Mouse (Mus musculus) liver, adult 2 months (tissue): ENCODE measurements around the gene Myo5c. TPM values are rescaled to one million over a fixed set of nuclear protein-coding genes. Genes with fewer than 3 reads are reported as not detected.

Experiments used
- DNase-seq: peaks from one replicate; pipeline ENCODE4 v3.0.0-alpha.2; 2011; ENCODE audit warnings: low read depth, low spot score; ENCODE audit errors: extremely low read depth
- H3K27ac ChIP-seq: fragments of 200-500 bp; replicated peaks from 2 replicates; pipeline ENCODE4 v1.5.1; 2012; ENCODE audit warnings: low read depth, mild to moderate bottlenecking, control low read depth, inconsistent platforms, low read length; ENCODE audit not compliant: insufficient read depth
- H3K27me3 ChIP-seq: fragments of 200-500 bp; 2 replicates; pipeline ENCODE4 v1.6.1; 2012; ENCODE audit warnings: mild to moderate bottlenecking, moderate library complexity, low read length, inconsistent platforms; ENCODE audit not compliant: control insufficient read depth, insufficient read depth
- H3K36me3 ChIP-seq: fragments of 200-500 bp; 2 replicates; pipeline ENCODE4 v1.6.1; 2012; ENCODE audit warnings: low read length, inconsistent platforms; ENCODE audit not compliant: control insufficient read depth, insufficient read depth
- H3K4me1 ChIP-seq: fragments of 200-500 bp; 2 replicates; pipeline ENCODE4 v1.6.1; 2011; ENCODE audit warnings: low read length; ENCODE audit not compliant: control insufficient read depth, insufficient read depth
- H3K4me3 ChIP-seq: fragments of 200-500 bp; 2 replicates; pipeline ENCODE4 v1.5.1; 2011; ENCODE audit warnings: low read depth, mild to moderate bottlenecking, control low read depth, low read length, moderate library complexity; ENCODE audit not compliant: insufficient read depth
- H3K79me2 ChIP-seq: fragments of 200-500 bp; 2 replicates; pipeline ENCODE4 v1.6.1; 2012; ENCODE audit warnings: inconsistent platforms, mild to moderate bottlenecking, low read length, moderate library complexity; ENCODE audit not compliant: control insufficient read depth, insufficient read depth
- H3K9ac ChIP-seq: fragments of 200-500 bp; 2 replicates; pipeline ENCODE4 v1.6.1; 2012; ENCODE audit warnings: low read depth, mild to moderate bottlenecking, control low read depth, inconsistent platforms, low read length
- CTCF ChIP-seq: fragments of 200-500 bp; IDR thresholded peaks from 2 replicates; pipeline ENCODE4 v1.5.1; 2011; ENCODE audit warnings: low read depth, low read length, control low read depth
- POLR2A ChIP-seq: fragments of 200-500 bp; IDR thresholded peaks from 2 replicates; pipeline ENCODE4 v1.6.1; 2011; ENCODE audit warnings: low read length, control low read depth; ENCODE audit not compliant: insufficient read depth; ENCODE audit errors: extremely low read depth
- WGBS: fragments of 180-500 bp; shearing (Covaris S2); methylation state at CpG from one replicate; pipeline ENCODE4 v1.1.7; 2018; 5-methylcytosine and 5-hydroxymethylcytosine counted together
- polyA plus RNA-seq: library from polyadenylated mRNA; depleted of rRNA; stranded (reverse); fragments of >200 nt; gene quantifications from 2 replicates; pipeline ENCODE4 v1.2.3, GENCODE M21; 2012; rRNA removed
- total RNA-seq: library from RNA; depleted of rRNA; stranded (reverse); fragments of >200 nt; gene quantifications from 2 replicates; pipeline ENCODE4 v1.2.3, GENCODE M21; 2014; rRNA removed

Gene Myo5c
- total and polyA plus RNA-seq, 2 experiments, result 0.12 to 0.18 TPM

DNA sequence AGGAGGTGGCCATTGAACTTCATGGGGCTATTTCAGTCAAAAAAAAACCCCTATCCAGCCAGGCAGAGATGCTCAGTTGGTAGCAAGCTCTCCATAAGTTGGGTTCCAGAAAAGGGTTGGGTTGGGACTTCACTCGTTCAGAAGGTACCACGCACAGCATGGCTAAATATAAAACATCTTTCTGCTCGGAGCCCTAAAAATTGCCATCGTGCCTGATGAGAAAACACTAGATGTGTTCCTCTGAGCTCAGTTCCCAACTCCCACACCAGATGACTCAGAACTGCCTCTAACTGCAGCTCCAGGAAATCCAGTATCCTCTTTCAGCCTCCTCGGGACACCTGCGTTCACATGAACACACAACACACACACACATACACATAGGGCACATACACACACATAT lies 106.2 kb downstream of the Myo5c start:
- Histone ChIP-seq H3K27me3 (no peaks in the 10 kb centered on the region), H3K4me1 (no peaks in the 10 kb centered on the region), H3K9ac (no peak overlapping the region), H3K27ac (no peak overlapping the region), H3K4me3 (no peak overlapping the region), H3K36me3 (no peaks in the 10 kb centered on the region), H3K79me2 (no peaks in the 10 kb centered on the region)
- DNase-seq, result no peak
- TF ChIP-seq POLR2A (no peak), CTCF (no peak)
- 88% methylated on average over 6 of the region's 6 CpGs for WGBS

DNA sequence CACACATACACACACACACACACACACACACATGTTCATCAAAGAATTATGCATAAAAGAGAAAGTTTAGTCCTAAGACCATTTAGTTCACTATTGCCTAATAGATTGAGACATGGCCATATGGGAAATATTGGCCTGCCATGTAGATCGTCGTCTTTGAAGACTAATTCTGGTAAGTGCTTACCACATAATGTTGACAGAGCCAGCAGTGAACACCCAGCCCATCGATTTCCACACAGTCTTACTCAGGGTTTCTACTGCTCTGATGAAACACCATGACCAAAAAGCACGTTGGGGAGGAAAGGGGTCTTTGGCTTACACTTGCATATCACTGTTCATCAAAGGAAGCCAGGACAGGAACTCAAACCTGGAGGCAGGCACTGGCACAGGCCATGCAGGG lies 110.6 kb downstream of the Myo5c start:
- no peaks in the 10 kb centered on the region for H3K27me3 ChIP-seq
- no peak overlapping the region for H3K4me3 ChIP-seq
- no peaks in the 10 kb centered on the region for H3K4me1 ChIP-seq
- DNase-seq, result no peak
- no peaks in the 10 kb centered on the region for H3K36me3 ChIP-seq
- no peaks in the 10 kb centered on the region for H3K79me2 ChIP-seq
- WGBS, result 21% methylated on average over 4 of the region's 4 CpGs
- no peak overlapping the region for H3K27ac ChIP-seq
- no peak for TF ChIP-seq CTCF
- TF ChIP-seq POLR2A, result no peak
- H3K9ac ChIP-seq, result no peak overlapping the region

DNA sequence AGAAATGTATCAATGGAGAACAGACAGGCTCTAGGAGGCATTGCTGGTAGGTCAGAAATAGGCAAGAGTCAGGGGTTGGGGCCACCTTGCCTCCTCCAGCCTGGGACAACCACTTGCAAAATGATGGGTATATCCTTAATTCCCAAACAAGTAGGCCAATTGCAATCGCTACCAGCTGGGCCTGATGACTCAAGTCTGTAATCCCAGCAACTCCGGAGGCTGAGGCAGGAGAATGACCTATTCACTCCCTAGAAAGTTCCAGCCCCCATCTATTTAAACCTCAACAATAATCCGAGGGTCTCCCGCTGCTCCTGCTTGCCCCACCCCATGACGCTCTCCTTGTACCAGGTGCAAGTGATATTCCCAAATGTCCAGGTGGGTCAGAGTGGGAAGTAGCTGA lies 115.6 kb downstream of the Myo5c start, which contains the start of gene Bcl2l10:
Bcl2l10 (plus strand) TSS at position 301 of the 400 bp plus-strand sequence.
- WGBS, result 93% methylated on average over 5 of the region's 5 CpGs
- H3K36me3 ChIP-seq, result no peaks in the 10 kb centered on the region
- no peak within 1 kb of the TSS for H3K4me3 ChIP-seq
- no peaks in the 10 kb centered on the region for H3K79me2 ChIP-seq
- TF ChIP-seq CTCF, result no peak
- TF ChIP-seq POLR2A, result no peak
- H3K27me3 ChIP-seq, result no peaks in the 10 kb centered on the region
- no peak for DNase-seq
- H3K27ac ChIP-seq, result no peak within 1 kb of the TSS
- H3K4me1 ChIP-seq, result no peaks in the 10 kb centered on the region
- no peak within 1 kb of the TSS for H3K9ac ChIP-seq

DNA sequence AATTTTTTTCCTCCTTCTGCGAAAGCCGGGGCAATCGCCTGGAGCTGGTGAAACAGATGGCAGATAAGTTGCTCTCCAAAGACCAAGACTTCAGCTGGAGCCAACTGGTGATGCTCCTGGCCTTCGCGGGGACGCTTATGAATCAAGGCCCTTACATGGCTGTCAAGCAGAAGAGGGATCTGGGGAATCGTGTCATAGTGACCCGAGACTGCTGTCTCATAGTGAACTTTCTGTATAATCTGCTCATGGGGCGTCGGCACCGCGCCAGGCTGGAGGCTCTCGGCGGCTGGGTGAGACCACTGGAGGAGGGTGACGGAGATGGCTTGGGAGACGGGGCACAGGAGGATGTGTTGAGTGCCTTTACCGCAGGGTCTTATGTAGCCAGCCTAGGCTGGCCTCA lies 116.2 kb downstream of the Myo5c start:
- TF ChIP-seq POLR2A (no peak), CTCF (no peak)
- Histone ChIP-seq H3K36me3 (no peaks in the 10 kb centered on the region), H3K4me3 (no peak overlapping the region), H3K4me1 (no peaks in the 10 kb centered on the region), H3K79me2 (no peaks in the 10 kb centered on the region), H3K27me3 (no peaks in the 10 kb centered on the region), H3K27ac (no peak overlapping the region), H3K9ac (no peak overlapping the region)
- DNase-seq, result no peak
- WGBS, result 93% methylated on average over 17 of the region's 17 CpGs

DNA sequence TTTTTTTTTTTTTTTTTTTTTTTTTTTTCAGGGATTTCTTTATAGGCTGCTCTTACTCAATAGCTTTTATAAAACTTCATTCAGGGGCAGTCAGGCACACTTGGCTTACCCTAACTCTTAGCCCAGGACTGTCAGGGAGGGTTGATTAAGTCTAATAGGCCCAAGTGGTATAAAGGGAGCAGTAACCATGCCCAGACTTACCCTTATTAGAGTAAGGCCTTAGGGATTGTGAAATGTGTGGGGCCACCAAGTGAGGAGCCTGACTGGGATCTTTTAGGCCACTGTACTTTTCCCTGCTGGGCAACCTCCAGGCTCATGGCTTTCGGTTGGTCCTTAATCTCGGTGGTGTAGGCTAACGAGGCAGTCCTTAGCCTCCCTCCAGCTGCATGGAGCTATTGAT lies 116.8 kb downstream of the Myo5c start:
- no peak overlapping the region for H3K4me3 ChIP-seq
- no peak overlapping the region for H3K9ac ChIP-seq
- no peaks in the 10 kb centered on the region for H3K27me3 ChIP-seq
- WGBS, result 78% methylated on average over 3 of the region's 3 CpGs
- no peak for DNase-seq
- H3K36me3 ChIP-seq, result no peaks in the 10 kb centered on the region
- H3K27ac ChIP-seq, result no peak overlapping the region
- no peaks in the 10 kb centered on the region for H3K4me1 ChIP-seq
- TF ChIP-seq CTCF (no peak), POLR2A (no peak)
- no peaks in the 10 kb centered on the region for H3K79me2 ChIP-seq

DNA sequence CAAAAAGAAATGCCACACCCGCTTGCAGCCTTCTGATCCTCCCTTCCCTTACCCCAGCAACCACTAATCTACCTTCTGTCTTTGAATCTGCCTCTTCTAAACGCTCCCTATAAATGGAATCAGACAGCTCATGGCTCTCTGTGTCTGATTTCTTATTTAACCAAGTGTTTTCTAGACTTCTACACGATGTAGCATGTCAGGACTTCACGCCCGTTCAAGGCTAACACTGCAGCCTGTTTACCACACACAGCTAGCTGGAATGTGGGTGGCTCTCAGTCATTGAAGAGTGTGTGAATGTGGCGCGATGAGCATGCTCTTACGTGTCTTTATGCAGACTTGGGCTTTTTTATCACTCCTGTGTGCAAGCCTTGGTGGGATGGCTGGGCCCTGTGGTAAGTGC lies 121.3 kb downstream of the Myo5c start:
- TF ChIP-seq POLR2A, result no peak
- TF ChIP-seq CTCF, result no peak
- H3K9ac ChIP-seq, result no peak overlapping the region
- no peak overlapping the region for H3K4me3 ChIP-seq
- H3K79me2 ChIP-seq, result no peaks in the 10 kb centered on the region
- H3K27ac ChIP-seq, result no peak overlapping the region
- no peaks in the 10 kb centered on the region for H3K4me1 ChIP-seq
- DNase-seq, result no peak
- 84% methylated on average over 8 of the region's 8 CpGs for WGBS
- no peaks in the 10 kb centered on the region for H3K27me3 ChIP-seq
- no peaks in the 10 kb centered on the region for H3K36me3 ChIP-seq

Other genes with a start within 250 kb of the Myo5c start
- 23.0 and 38.5 TPM in 2 replicates for gene Arpp19, start 194.4 kb upstream of the Myo5c start, total RNA-seq
- 7.8 and 8.1 TPM in 2 replicates for gene Arpp19, start 194.4 kb upstream of the Myo5c start, polyA plus RNA-seq
- 0.74 and 1.1 TPM in 2 replicates for gene Myo5a, start 161.0 kb upstream of the Myo5c start, total RNA-seq
- gene Myo5a, start 161.0 kb upstream of the Myo5c start, polyA plus RNA-seq, result 0.06 and 0.17 TPM in 2 replicates
- gene Gnb5, start 74.3 kb downstream of the Myo5c start, total RNA-seq, result 0.74 and 1.1 TPM in 2 replicates
- gene Gnb5, start 74.3 kb downstream of the Myo5c start, polyA plus RNA-seq, result 0.45 and 0.78 TPM in 2 replicates
- gene Bcl2l10, start 115.7 kb downstream of the Myo5c start, total RNA-seq, result not detected in 2 replicates
- gene Bcl2l10, start 115.7 kb downstream of the Myo5c start, polyA plus RNA-seq, result not detected in 2 replicates
- 21.1 and 21.2 TPM in 2 replicates for gene Mapk6, start 178.0 kb downstream of the Myo5c start, total RNA-seq
- 10.0 and 11.1 TPM in 2 replicates for gene Mapk6, start 178.0 kb downstream of the Myo5c start, polyA plus RNA-seq
- 5.2 and 6.3 TPM in 2 replicates for gene Leo1, start 209.5 kb downstream of the Myo5c start, total RNA-seq
- gene Leo1, start 209.5 kb downstream of the Myo5c start, polyA plus RNA-seq, result 2.1 and 3.1 TPM in 2 replicates